Mouse (Mus musculus): ENCODE data around the gene Erp29.

- peak; percentile 53 for TF ChIP-seq CTCF (IDR thresholded peaks at IDR 0.05)
- TF ChIP-seq POLR2A (IDR thresholded peaks at IDR 0.05; ENCODE audit: insufficient read depth, low read depth, low read length) = no peak
- no peak for TF ChIP-seq EP300 (IDR thresholded peaks at IDR 0.05; ENCODE audit: insufficient read depth, low read depth, low read length)
Measured at GRCm38 (mm10) chr5:121448450-121448849, 3.9 kb downstream of the Erp29 start.
